Mouse (Mus musculus): ENCODE measurements around the gene Ssr2.

Gene Ssr2

DNA sequence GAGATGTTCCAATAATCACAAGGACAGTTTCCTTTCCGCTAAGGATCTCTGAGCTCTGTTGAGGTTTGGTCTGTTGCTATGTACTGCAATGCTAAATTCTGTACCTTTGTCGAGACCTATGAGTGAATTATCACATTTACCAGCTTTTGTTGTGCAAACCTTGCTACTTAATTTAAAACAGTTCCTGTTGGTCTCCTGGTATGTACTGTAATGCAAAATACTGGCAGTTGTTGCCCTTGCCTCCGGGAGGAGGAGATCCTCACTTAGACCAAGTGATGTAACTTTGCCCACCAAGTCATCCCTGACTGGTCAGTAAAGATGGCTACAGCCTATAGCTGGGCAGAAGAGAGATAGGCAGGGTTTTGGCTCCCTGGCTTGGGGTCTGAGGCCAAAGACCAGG, at the start of gene Ssr2:
TSS of gene Ssr2 (plus strand) at position 337 of the 400 bp plus-strand sequence.
- no peak for DNase-seq

DNA sequence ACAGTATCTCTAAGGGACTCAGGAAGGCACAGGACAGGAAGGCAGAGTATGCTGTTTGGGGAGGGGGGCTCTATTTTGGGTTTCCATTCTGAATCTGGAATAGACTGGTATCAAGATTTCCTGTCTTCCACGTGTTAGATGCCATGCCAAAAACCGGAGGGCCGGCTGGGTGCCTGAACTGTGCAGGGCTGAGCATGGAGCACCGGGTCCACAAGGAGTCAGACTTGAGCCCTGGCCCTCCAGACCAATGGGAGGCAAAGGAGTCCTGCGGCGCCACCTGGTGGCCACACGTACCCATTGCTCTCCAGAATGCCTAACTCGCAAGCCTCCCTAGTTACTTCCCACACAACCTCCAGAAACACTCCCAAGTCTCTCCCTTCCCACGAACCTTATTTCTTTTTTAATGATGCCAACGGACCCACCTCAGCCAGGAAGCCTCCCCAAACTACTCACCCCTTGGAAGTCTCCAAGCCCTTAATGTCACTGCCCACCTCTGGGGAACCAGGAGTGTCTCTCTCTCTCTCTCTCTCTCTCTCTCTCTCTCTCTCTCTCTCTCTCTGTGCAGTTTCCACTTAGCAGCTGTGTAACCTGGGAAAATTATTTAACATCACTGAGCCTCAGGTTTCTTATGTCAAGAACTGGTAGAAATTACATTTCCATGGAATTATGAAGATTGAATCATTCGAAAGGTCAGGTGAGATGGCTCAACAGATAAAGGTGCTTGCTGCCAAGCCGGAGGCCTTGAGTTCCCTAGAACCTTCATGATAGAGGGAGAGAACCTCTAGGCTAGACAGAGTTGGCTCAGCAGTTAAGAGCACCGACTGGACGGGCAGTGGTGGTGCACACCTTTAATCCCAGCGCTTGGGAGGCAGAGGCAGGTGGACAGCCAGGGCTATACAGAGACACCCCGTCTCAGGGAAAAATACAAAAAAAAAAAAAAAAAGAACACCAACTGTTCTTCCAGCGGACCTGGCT, 49.2 kb upstream of the Ssr2 start:
- peak; percentile 88 for DNase-seq

DNA sequence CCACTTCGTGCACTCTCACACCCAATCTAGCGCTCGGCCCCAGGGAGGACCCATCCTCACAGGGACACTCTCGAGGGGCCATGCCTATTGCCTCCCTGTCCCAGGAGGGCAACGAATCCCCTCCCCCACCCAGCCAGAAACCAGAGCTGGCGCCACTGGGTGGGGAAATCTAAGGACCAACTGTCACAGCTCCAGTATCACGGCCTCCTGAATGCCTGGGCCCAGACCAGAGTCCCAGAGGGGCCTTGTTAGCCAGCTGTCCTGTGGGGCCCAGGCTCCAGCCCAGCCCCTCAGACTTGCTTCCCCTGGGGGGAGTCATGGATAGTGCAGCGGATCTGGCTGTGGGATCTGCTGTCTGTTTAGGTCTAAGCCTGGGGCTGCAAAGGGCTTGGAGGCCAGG, 48.1 kb upstream of the Ssr2 start:
- DNase-seq, result no peak

DNA sequence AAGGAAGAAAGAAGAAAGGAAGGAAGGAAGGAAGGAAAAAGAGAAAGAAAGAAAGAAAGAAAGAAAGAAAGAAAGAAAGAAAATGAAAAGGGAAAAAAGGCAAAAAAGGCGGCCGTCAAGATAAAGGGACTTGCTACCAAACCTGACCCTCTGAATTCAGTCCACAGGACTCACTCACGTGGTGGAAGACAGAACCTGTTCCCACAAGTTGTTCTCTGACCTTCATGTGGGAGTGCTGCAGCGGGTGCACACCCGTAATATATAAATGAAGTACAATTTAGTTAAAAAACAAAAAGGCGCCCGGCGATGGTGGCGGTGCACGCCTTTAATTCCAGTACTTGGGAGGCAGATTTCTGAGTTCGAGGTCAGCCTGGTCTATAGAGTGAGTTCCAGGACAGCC, 47.0 kb upstream of the Ssr2 start:
- DNase-seq, result no peak

DNA sequence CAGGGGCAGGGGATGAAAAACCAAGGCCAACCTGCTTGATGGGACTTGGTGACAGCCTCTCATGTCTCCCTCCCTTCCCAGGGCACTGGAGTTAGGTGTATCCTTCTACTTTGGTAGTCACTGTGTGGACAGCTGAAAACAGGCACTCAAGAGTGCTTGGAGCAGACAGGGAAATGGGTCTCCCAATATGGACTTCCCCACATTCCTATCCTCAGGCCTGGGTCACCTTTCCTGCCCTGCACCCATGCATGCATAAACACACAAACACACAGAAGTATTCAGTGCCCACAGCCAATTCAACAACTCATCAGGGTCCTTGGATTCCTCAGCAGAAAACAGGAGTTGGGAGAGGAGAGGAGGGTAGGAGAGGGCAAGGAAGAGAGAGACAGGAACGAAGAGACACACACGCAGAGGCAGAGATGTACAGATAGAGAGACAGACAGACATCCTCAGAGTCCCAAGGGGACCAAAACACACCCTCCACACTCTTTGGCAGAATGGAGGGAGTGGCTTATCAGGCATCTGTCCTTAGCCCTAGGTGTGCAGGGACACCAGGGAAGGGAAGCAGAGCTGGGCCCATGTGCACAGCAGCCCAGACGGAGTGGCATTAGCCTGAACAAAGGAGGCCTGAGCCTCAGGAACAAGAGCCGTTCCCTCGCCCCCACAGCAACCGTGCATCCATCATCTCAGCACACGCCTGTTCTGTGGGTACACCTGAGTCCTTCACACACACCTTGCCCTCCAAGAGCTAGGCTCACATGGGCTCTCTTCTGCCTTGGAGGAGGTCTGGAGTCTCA, 46.3 kb upstream of the Ssr2 start:
- no peak for DNase-seq

DNA sequence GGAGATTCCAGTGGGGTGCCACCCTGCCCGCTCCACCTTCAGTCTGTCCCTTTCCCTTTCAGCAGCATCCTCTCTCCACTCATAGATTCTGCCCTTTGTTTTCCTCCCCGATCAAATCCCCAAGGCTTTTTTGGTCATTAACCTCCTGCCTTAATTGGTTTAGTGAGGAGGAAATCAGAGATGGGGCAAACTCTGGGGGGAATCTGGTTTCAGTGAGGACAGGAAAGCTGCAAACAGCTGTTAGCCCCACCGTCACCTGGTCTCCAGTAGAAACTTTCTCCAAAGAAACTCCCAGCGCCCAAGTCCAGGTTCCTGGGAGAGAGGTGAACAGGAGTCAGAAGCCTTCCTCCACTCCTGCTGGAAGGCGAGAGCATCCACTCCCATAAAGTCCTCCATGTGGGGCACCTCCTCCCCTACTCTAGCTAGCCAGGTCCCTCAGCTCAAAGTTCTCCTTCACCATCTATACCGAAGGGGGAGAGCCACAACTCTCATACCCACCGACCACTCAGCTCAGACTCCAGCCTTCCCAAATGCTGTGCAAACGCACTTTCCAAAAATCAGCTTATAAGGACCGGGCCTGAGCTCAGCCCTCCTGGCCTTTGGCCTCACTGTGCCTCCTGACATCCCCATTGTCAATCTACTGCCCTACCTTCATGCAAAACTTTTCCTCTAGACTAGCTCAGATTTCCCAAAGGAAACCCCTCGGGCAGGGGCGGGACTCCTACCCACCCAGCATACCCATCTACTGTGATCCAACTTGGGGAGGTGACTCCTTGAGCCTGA, 45.4 kb upstream of the Ssr2 start:
- no peak for DNase-seq

DNA sequence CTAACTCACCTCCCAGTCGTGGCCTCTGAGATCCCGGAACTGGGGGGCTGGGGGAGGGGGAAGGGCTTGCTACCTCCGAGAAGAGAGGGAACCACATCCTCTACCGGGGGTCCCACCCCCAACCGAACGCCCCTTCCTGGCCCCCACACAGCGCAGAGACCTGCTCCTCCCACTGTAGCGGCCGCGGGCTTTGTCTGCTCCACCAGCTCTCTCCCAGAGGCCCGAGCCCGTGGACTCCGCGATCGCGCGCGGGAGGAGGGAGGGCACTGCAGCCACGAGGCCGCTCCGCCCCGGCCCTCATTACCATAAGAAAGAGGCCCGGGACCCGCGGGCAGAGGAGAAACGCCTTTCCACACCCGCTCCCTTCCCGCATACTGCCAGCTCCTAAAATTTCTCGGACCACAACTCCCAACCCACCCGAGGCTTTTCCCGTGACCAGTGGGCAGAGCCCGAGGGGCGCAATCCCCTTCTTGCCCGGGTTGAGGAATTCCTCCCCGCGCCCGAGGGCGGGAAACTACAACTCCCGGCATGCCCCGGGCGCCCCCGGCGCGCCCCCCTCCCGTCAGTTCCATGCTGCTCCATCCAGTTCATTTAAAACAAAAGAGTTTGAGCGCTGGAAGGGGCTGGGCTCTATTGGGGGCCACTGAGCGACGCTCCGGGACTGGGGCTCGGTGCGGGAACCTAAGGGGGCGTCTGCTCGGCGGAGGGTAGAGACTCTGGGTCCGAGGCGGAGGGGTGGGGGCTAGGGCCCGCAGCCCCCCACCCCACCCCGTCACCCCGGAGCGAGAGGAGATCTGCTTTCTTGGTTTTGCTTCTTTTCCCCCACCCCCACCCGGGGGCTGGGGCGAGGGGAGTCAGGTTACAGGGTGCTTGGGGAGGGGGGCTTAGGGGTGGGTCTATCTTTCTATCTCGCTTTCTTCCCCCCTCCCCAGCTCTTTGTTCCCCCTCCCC, 44.1 kb upstream of the Ssr2 start:
- peak; percentile 89 for DNase-seq

DNA sequence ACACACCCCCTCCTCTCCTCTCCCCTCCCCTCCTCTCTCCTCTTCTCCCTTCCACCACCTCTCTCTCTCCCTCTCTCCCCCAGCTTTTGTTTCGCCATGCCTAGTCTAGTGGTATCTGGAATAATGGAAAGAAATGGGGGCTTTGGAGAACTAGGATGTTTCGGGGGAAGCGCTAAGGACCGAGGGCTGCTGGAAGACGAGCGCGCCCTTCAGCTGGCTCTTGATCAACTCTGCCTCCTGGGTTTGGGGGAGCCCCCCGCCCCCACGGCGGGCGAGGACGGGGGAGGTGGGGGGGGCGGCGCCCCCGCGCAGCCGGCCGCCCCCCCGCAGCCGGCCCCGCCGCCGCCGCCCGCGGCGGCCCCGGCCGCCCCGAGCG, 43.4 kb upstream of the Ssr2 start, which contains the start of gene Mex3a:
TSS of gene Mex3a (plus strand) at position 97 of the 376 bp plus-strand sequence.
- peak; percentile 51 for DNase-seq

DNA sequence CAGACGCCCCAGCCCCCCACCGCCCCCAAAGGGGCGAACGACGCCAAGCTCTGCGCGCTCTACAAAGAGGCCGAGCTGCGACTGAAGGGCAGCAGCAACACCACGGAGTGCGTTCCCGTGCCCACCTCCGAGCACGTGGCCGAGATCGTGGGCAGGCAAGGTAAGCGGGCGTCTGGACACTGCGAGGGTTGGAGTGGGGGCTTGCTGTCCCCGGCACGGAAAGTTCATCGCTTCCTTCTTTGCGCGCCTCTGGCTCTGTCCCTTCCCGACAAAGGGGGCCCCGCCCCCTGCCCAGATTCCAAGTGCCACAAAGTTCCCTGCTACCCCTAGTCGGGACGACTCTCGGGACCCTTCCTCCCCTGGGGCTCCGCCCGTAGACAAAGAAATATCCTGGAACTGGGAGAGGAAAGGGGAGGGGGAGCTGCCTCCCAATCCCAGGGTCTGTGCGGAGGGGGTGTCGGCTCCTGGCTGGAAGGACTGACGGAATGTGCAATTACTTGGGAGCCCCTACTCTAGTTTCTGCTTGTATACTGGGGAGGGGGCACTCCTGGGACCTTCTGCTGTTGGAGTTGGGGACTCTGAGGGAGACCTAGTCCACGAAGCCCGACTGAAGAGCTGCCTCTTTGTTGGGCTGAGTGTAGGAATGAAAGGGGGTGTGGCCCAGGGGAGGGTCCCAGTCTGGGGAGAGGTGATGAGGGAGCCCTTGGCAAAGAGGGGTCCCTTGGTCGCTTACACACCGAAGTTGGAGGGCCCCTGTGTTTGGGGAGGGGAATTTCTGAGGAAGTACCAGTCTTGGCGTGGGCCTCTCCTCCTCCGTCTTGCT, 42.8 kb upstream of the Ssr2 start:
- DNase-seq, result peak; percentile 71

DNA sequence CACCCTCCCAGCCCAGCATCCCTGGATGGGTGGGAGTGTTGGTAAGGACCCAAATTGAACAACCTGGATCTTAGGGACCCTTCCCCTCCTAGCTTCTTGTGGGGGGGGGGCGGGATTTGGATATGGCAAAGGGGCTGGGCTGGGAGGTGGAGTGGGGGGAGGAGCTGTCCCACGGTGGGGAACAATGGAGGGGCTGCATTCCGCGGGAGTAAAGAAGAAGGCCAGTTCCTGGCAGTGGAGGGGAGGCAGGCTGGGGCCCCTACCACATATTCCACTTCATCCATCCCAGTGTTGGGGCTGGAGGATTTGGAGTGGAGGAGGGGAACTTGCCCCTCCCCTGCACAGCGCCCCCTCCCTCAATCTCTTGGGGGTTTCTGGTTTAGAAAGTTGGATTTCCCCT, 42.0 kb upstream of the Ssr2 start:
- DNase-seq, result peak; percentile 45

DNA sequence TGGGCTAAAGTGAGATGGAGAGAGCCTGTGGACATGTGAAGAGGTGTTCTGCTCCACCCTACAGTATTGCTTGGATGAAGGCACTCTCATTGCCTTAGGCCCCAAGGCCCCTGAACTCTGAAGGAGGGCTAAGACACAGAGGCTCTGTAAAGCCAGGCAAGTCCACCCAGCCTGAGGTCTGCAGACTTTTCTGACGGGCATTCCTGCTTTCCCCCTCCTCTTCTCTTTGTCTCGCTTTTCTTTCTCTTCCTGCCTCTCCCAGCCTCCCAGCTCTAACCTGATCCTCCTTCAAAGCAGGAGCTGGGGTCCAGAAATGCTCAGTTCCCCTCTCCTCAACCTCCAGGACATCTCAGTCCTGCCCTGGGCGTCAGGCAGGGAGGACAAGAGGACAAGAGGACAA, 40.7 kb upstream of the Ssr2 start:
- DNase-seq, result no peak

DNA sequence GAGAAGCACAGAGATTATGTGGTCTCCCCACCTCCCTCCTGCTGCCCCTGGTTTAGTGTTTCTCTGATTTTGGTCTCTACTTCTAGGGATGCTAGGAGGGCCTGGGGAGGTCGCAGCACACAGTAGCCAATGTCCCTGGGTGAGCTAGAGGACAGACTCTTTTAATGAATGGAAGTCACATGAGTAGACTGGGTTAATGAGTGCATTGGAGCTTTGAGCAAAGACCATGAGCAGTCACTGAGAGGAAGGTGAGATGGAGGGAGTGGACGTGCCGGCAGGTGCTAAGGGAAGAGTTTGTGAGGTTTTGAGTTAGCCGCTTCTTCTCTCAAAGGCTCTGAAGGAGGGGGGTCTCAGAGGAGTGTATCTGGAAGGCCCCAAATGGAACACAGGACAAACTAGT, 40.1 kb upstream of the Ssr2 start:
- no peak for DNase-seq

DNA sequence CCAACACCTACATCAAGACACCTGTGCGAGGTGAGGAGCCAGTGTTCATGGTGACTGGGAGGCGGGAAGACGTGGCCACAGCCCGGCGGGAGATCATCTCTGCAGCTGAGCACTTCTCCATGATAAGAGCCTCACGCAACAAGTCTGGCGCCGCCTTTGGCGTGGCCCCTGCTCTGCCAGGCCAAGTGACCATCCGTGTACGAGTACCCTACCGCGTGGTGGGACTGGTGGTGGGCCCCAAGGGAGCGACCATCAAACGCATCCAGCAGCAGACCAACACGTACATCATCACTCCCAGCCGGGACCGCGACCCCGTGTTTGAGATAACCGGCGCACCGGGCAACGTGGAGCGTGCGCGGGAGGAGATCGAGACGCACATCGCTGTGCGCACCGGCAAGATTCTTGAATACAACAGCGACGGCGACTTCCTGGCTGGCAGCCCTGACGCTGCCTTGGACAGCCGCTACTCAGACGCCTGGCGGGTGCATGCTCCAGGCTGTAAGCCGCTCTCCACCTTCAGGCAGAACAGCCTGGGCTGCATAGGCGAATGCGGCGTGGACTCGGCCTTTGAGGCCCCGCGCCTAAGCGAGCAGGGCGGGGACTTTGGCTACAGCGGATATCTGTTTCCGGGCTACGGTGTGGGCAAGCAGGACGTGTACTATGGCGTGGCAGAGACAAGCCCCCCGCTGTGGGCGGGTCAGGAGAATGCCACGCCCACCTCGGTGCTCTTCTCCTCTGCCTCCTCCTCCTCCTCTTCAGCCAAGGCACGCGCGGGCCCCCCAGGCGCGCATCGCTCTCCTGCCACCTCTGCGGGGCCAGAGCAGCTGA, 39.4 kb upstream of the Ssr2 start:
- DNase-seq, result peak; percentile 86

DNA sequence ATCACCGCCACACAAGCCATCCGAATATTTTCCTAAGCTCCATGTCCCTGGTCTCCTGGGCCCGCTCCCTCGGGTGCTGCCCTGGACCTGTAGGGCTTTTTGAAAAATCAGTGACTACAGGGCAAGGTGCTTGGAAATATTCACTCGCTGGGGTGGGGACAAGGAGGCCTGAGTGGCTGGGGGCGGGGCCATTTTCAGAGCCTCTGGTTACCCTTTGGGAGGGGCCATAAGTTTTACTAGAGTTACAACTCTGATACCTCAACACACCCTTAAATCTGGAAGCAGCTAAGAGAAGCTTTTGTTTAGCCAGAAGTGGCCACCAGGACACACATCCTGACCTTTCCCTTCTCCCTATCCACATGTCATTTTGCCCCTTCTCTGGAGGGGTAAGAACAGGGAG, 38.5 kb upstream of the Ssr2 start:
- DNase-seq, result no peak

DNA sequence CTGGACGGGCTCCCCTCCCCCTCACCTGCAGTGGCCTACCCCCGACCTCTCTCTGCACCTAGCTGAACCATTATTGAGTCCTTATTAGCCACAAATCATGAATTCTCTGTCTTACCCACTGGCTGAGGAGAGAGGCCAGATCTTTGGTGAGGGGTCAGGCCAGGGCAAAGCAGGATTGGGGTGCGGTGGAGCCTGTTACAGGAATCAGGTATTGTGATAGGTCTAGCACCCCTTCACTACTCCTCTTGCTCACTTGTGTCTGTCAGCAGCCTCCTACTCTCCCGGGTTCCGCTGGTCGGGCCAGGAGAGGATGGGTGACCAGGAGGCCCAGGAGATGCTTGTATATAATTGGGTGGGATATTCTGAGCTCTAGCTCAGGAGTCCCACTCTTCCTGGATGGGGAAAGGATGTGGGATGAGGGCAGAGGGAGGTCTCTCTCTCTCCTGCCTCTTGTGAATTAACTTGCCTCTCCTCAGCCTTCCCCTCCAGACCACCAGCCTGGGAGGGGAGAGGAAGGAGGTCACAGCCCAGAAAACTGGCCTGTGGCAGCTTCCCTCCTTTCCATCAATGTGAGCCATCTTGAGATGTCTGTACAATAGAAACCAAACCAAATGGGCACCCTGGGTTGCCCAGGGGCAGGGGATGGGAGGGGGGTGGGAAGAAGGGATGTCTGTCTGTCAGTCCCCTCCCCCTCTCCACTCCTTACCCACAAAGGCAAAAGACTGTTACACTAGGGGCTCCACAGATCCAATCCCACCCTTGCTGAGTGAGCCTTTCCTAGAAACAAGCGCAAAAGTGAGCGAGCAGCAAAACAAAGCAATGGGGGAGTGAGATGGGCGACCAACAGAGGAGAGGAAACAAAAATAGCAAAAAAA, 37.2 kb upstream of the Ssr2 start:
- DNase-seq, result no peak

DNA sequence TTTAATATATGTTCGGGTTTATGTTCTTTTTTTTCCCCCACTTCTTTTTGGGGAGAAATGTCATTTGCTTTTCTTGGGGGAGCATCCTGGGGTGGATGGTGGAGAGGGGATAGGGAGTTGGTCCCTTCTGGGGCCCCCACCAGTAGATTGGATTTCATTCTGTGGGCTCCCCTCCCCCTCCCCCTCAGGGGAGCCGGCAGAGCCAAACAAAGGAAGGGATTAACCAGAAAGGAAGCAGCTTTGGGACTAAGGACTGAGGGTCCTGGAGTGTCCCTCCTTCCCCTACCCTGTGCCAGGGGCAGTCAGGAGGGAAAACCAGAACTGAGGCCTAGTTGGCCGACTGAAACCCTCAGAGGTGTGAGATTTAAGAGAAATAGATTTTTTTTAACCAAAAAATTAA, 36.3 kb upstream of the Ssr2 start:
- DNase-seq, result no peak

DNA sequence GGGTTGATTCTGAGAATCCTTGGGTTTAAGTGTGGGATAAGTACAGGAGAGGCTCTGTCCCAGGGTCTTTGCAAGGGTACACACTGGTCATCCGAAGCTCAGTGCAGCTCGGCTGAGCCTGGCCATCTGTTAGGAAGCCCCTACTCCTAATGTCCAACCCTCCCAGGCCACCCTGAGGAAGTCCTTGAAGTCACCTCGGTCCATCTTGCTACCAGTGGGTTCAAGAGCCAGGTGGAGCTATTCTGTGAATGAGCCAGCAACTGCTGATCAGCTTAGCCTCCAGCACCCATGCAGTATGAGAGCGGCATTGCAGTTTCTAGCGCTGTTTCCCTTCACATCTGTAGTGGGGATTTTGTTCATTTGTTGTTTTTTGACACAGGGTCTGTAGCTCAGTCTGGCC, 35.6 kb upstream of the Ssr2 start:
- DNase-seq, result no peak

DNA sequence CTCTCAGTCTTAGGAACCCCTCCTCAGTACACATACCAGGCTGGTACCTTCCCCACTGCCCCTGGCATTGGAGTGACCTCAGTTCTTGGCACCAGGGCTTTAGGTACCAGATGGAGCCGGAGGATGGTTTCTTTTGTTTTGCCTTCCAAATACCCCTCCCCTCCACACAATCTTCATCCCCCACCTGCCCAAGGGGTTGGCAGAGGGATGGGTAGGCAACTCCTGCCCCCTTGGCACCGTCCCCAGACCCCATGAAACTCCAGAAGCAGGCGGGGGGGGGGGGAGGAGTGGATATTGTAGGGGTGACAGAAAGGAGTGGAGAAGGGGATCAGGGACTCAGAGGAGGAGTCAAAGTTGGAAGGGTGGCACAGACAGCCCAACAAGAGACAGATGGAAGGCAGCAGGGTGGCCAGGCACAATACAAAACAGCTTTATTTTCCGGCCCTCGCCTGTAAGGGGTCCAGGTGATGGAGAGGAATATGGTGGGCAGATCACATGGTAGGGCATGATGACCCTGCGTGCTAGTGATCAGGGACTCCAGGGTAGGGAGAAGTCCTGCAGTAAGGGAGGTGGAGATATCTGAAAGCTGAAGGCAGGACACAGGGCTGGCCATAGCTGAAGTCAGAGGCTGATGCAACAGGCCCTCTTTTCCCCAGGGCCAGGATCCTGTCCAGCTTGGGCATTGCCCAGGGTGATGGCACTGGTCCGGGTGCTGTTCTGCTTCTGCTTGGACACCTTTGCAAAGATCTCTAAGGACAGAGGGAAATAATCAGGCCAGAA, 33.9 kb upstream of the Ssr2 start:
- peak; percentile 70 for DNase-seq
